Mouse (Mus musculus): Measurements from ENCODE around the gene Kremen2.

- no peak for TF ChIP-seq CTCF (IDR thresholded peaks at IDR 0.05; ENCODE audit: insufficient read depth, low read length)
- peak; percentile 78 for TF ChIP-seq POLR2A (IDR thresholded peaks at IDR 0.05; ENCODE audit: borderline replicate concordance, extremely low read depth, low read depth, low read length)
Observed at GRCm38 (mm10) chr17:23740136-23740584, 5.5 kb downstream of the Kremen2 start.
